Comparison of ENCODE assay signal across 18 mouse cellular contexts in genomic region chrX:142623359-142623758, GRCm38 (mm10). TPM values are rescaled to one million over a fixed set of nuclear protein-coding genes. Genes with fewer than 3 reads are reported as not detected.
DNase-seq lines count a peak whose midpoint lies in the region; ATAC-seq lines count a peak whose summit lies in the region.
"Had no signal": no experiment of that assay in that cellular context is flagged by ENCODE, and none has a peak within 500 bp of the region (broad histone marks: within the 10 kb centered on the region; RNA-seq: fewer than 3 reads in every experiment).

No protein-coding gene starts in this region.

- H3K9ac ChIP-seq in limb, embryonic 11.5 days (ENCODE audit: low read length): no peak overlapping the region
- H3K9ac ChIP-seq in embryonic facial prominence, embryonic 14.5 days (ENCODE audit: low read depth, low read length): no peak overlapping the region
- H3K9ac ChIP-seq: lung, embryonic 15.5 days had no signal

- 0 out of 2 replicates have a peak, but pooled peaks have one; percentile 60 for ATAC-seq in limb, embryonic 11.5 days (ENCODE audit: insufficient number of reproducible peaks, low FRiP score, low TSS enrichment, low read depth)
- ATAC-seq in embryonic facial prominence, embryonic 14.5 days (ENCODE audit: low read depth): peak; percentile 82; the same call in 1 of the 2 replicates
- ATAC-seq: hindbrain, postnatal 0 days had no signal

- H3K4me1 ChIP-seq in limb, embryonic 11.5 days (ENCODE audit: control insufficient read depth, insufficient read depth, low read length): no peaks in the 10 kb centered on the region
- peaks cover 22% of the 10 kb centered on the region; the same call in 1 of the 2 replicates for H3K4me1 ChIP-seq in limb, embryonic 10.5 days
- H3K4me1 ChIP-seq in embryonic facial prominence, embryonic 14.5 days (ENCODE audit: control insufficient read depth, insufficient read depth, low read length): no peaks in the 10 kb centered on the region
- H3K4me1 ChIP-seq: lung, embryonic 15.5 days; midbrain, embryonic 10.5 days had no signal

- no peak overlapping the region for H3K4me3 ChIP-seq in limb, embryonic 11.5 days (ENCODE audit: low read depth, low read length)
- no peak overlapping the region for H3K4me3 ChIP-seq in limb, embryonic 10.5 days
- no peak overlapping the region for H3K4me3 ChIP-seq in embryonic facial prominence, embryonic 14.5 days (ENCODE audit: low read depth, low read length)
- H3K4me3 ChIP-seq: lung, embryonic 15.5 days; midbrain, embryonic 10.5 days had no signal

- H3K36me3 ChIP-seq in limb, embryonic 11.5 days (ENCODE audit: control insufficient read depth, insufficient read depth, low read length): no peaks in the 10 kb centered on the region
- H3K36me3 ChIP-seq in limb, embryonic 10.5 days: no peaks in the 10 kb centered on the region
- H3K36me3 ChIP-seq in embryonic facial prominence, embryonic 14.5 days (ENCODE audit: control insufficient read depth, insufficient read depth, low read length): no peaks in the 10 kb centered on the region
- H3K36me3 ChIP-seq: lung, embryonic 15.5 days; midbrain, embryonic 10.5 days had no signal

- 6% methylated on average over 2 of the region's 2 CpGs for WGBS in limb, embryonic 11.5 days
- 14% methylated on average over 2 of the region's 2 CpGs for WGBS in limb, embryonic 10.5 days
- 10% methylated on average over 2 of the region's 2 CpGs for WGBS in embryonic facial prominence, embryonic 14.5 days

- no peak overlapping the region for H3K4me2 ChIP-seq in limb, embryonic 11.5 days (ENCODE audit: low read depth, severe bottlenecking)
- H3K4me2 ChIP-seq in embryonic facial prominence, embryonic 14.5 days (ENCODE audit: low read depth, low read length): no peak overlapping the region
- H3K4me2 ChIP-seq: lung, embryonic 15.5 days had no signal

- 0 out of 2 replicates have a peak, but pooled peaks cover 2% of the 10 kb centered on the region for H3K27me3 ChIP-seq in limb, embryonic 11.5 days (ENCODE audit: control insufficient read depth, insufficient read depth, low read length)
- H3K27me3 ChIP-seq in limb, embryonic 10.5 days (ENCODE audit: low read depth, poor library complexity, severe bottlenecking): peaks cover 85% of the 10 kb centered on the region
- H3K27me3 ChIP-seq in embryonic facial prominence, embryonic 14.5 days (replicated peaks; ENCODE audit: control insufficient read depth, insufficient read depth, low read length): no peaks in the 10 kb centered on the region; the same call in 1 of the 2 replicates
- H3K27me3 ChIP-seq: lung, embryonic 15.5 days had no signal

- H3K27ac ChIP-seq in limb, embryonic 11.5 days (replicated peaks; ENCODE audit: low read depth, low read length): no peak overlapping the region
- H3K27ac ChIP-seq in limb, embryonic 10.5 days: no peak overlapping the region
- peak overlapping the region; percentile 49 for H3K27ac ChIP-seq in embryonic facial prominence, embryonic 14.5 days (replicated peaks; ENCODE audit: low read depth, low read length)
- H3K27ac ChIP-seq: hindbrain, postnatal 0 days; lung, embryonic 15.5 days; midbrain, embryonic 10.5 days had no signal

- no peaks in the 10 kb centered on the region for H3K9me3 ChIP-seq in limb, embryonic 11.5 days (ENCODE audit: control insufficient read depth, low read length)
- H3K9me3 ChIP-seq in limb, embryonic 10.5 days (replicated peaks): no peaks in the 10 kb centered on the region
- H3K9me3 ChIP-seq in embryonic facial prominence, embryonic 14.5 days (ENCODE audit: control insufficient read depth, low read length): no peaks in the 10 kb centered on the region
- H3K9me3 ChIP-seq: lung, embryonic 15.5 days; midbrain, embryonic 10.5 days had no signal

- DNase-seq in adrenal gland, adult 2 months: peak; percentile 38
- no peak for DNase-seq in adrenal gland, postnatal 4 days (ENCODE audit: low spot score in 2 of 2)
- no peak for DNase-seq in limb, embryonic 11.5 days (ENCODE audit: low spot score)
- no peak for DNase-seq in limb, embryonic 10.5 days (ENCODE audit: low spot score)
- DNase-seq in embryonic facial prominence, embryonic 14.5 days (ENCODE audit: low spot score): peak; percentile 81
- DNase-seq in mesoderm, embryonic 11.5 days (ENCODE audit: low read depth, low spot score): peak; percentile 64
- no peak for DNase-seq in cerebellum, postnatal 14 days
- DNase-seq in retina, embryonic 14.5 days (ENCODE audit: low spot score): no peak
- DNase-seq: cerebellum, postnatal 10 days; heart, adult 18-20 months; heart, postnatal 14 days; layer of hippocampus, adult 9-11 months; left cerebral cortex, postnatal 4 days; spleen, adult 18-20 months; thymus, adult 2 months had no signal

RNA-seq across cellular contexts. Expression of gene Tmem164, which starts 57.8 kb away (rescaled TPM):
- total RNA-seq in adrenal gland, adult 2 months (2021): 10 to 100 TPM; 26.0 to 36.3 TPM
- polyA plus RNA-seq in adrenal gland, adult 2 months (2012; rRNA removed): 16.4 and 18.9 TPM in 2 replicates
- 10 to 100 TPM; 64.3 to 68.8 TPM for total RNA-seq in adrenal gland, postnatal 4 days (2021)
- 36.4 and 40.8 TPM in 2 replicates for polyA plus RNA-seq in limb, embryonic 11.5 days (2014; fragmentation: Nextera tagmentation; extraction: Ambion mirVana)
- 73.8 and 79.2 TPM in 2 replicates for polyA plus RNA-seq in limb, embryonic 10.5 days (2016; fragmentation: Nextera tagmentation; extraction: Ambion mirVana)
- polyA plus RNA-seq in embryonic facial prominence, embryonic 14.5 days (2014; fragmentation: Nextera tagmentation; extraction: Ambion mirVana): 31.8 and 34.7 TPM in 2 replicates

Comparison
In these comparisons a context has a peak if more than half of its experiments do, and no peak if none do; other contexts are left out.
1. DNase-seq: peak in adrenal gland, adult 2 months (single experiment), embryonic facial prominence, embryonic 14.5 days (single experiment) and mesoderm, embryonic 11.5 days (single experiment); none in adrenal gland, postnatal 4 days (0 of 2), limb, embryonic 11.5 days (single experiment), limb, embryonic 10.5 days (single experiment), cerebellum, postnatal 14 days (0 of 2) and retina, embryonic 14.5 days (single experiment).